Mouse (Mus musculus) MEL (cell line): Measurements from ENCODE around the gene Gm26741. TPM values are rescaled to one million over a fixed set of nuclear protein-coding genes. Genes with fewer than 3 reads are reported as not detected.

Source experiments
- DNase-seq: peaks from one replicate; pipeline ENCODE4 v3.0.0; 2011; ENCODE audit warnings: low read depth, low spot score
- H3K27ac ChIP-seq: 2 replicates; pipeline ENCODE4 v1.5.1; 2012; ENCODE audit warnings: low read depth, mild to moderate bottlenecking, control low read depth, low read length, moderate library complexity; ENCODE audit not compliant: control insufficient read depth
- H3K27me3 ChIP-seq, 2 experiments: fragments of 150-350 bp in 1 of 2; sonication (generic) in 1 of 2; 2 replicates each; pipeline ENCODE4 v1.6.1; 2012; ENCODE audit warnings: low read length in 2 of 2, mild to moderate bottlenecking in 2 of 2, improper control_type of control experiment in 1 of 2, moderate library complexity in 1 of 2; ENCODE audit not compliant: insufficient read depth in 2 of 2, control insufficient read depth in 1 of 2
- H3K36me3 ChIP-seq, 2 experiments: 2 replicates each; pipeline ENCODE4 v1.6.1; 2012 to 2014; ENCODE audit warnings: low read length in 2 of 2, improper control_type of control experiment in 1 of 2, inconsistent platforms in 1 of 2, mild to moderate bottlenecking in 1 of 2; ENCODE audit not compliant: insufficient read depth in 2 of 2, control insufficient read depth in 1 of 2
- H3K4me1 ChIP-seq, 2 experiments: fragments of 150-350 bp in 1 of 2; sonication (generic) in 1 of 2; 2 replicates each; pipeline ENCODE4 v1.6.1; 2012; ENCODE audit warnings: low read length in 2 of 2, improper control_type of control experiment in 1 of 2, mild to moderate bottlenecking in 1 of 2; ENCODE audit not compliant: insufficient read depth in 2 of 2, control insufficient read depth in 1 of 2
- H3K4me3 ChIP-seq, 2 experiments: fragments of 150-350 bp in 1 of 2; sonication (generic) in 1 of 2; 2 replicates each; pipeline ENCODE4 v1.5.1; 2012; ENCODE audit warnings: low read depth in 2 of 2, low read length in 2 of 2, mild to moderate bottlenecking in 2 of 2, moderate library complexity in 2 of 2, control low read depth in 1 of 2, improper control_type of control experiment in 1 of 2; ENCODE audit not compliant: control insufficient read depth in 1 of 2, insufficient read depth in 1 of 2
- H3K79me2 ChIP-seq: 2 replicates; pipeline ENCODE4 v1.6.1; 2012; ENCODE audit warnings: mild to moderate bottlenecking, low read length, moderate library complexity; ENCODE audit not compliant: control insufficient read depth, poor library complexity, insufficient read depth
- H3K9ac ChIP-seq: 2 replicates; pipeline ENCODE4 v1.6.1; 2012; ENCODE audit warnings: low read depth, mild to moderate bottlenecking, control low read depth, low read length, moderate library complexity; ENCODE audit not compliant: control insufficient read depth, poor library complexity, severe bottlenecking
- H3K9me3 ChIP-seq: fragments of 150-350 bp; sonication (generic); replicated peaks from 2 replicates; pipeline ENCODE4 v1.6.1; 2012; ENCODE audit warnings: mild to moderate bottlenecking, low read length, improper control_type of control experiment, moderate library complexity; ENCODE audit not compliant: insufficient read depth
- CHD1 ChIP-seq: IDR thresholded peaks from 2 replicates; pipeline ENCODE4 v1.6.1; 2012; ENCODE audit warnings: low read depth, mild to moderate bottlenecking, inconsistent platforms, low read length, improper control_type of control experiment
- CHD2 ChIP-seq: IDR thresholded peaks from 2 replicates; pipeline ENCODE4 v1.6.1; 2011; ENCODE audit warnings: low read length, improper control_type of control experiment
- E2F4 ChIP-seq: IDR thresholded peaks from 2 replicates; pipeline ENCODE4 v1.6.1; 2011; ENCODE audit warnings: low read depth, low read length, improper control_type of control experiment, borderline replicate concordance
- ETS1 ChIP-seq: IDR thresholded peaks from 2 replicates; pipeline ENCODE4 v1.6.1; 2012; ENCODE audit warnings: low read depth, mild to moderate bottlenecking, inconsistent platforms, low read length, improper control_type of control experiment, moderate library complexity
- GABPA ChIP-seq: IDR thresholded peaks from 2 replicates; pipeline ENCODE4 v1.6.1; 2012; ENCODE audit warnings: low read depth, mild to moderate bottlenecking, inconsistent platforms, low read length, improper control_type of control experiment, moderate library complexity
- GATA1 ChIP-seq: IDR thresholded peaks from 2 replicates; pipeline ENCODE4 v1.6.1; 2011; ENCODE audit warnings: low read depth, low read length, improper control_type of control experiment
- HCFC1 ChIP-seq: IDR thresholded peaks from 2 replicates; pipeline ENCODE4 v1.6.1; 2012; ENCODE audit warnings: low read depth, mild to moderate bottlenecking, inconsistent platforms, low read length, improper control_type of control experiment, moderate library complexity
- JUND ChIP-seq: IDR thresholded peaks from 2 replicates; pipeline ENCODE4 v1.6.1; 2011; ENCODE audit warnings: low read depth, mild to moderate bottlenecking, improper control_type of control experiment, low read length
- MAX ChIP-seq: IDR thresholded peaks from 2 replicates; pipeline ENCODE4 v1.6.1; 2011; ENCODE audit warnings: low read length, improper control_type of control experiment
- MAZ ChIP-seq: IDR thresholded peaks from 2 replicates; pipeline ENCODE4 v1.6.1; 2012; ENCODE audit warnings: low read depth, mild to moderate bottlenecking, inconsistent platforms, low read length, improper control_type of control experiment
- MXI1 ChIP-seq: IDR thresholded peaks from 2 replicates; pipeline ENCODE4 v1.6.1; 2011; ENCODE audit warnings: mild to moderate bottlenecking, low read depth, low read length, improper control_type of control experiment
- MYC ChIP-seq: IDR thresholded peaks from 2 replicates; pipeline ENCODE4 v1.6.1; 2011; ENCODE audit warnings: low read depth, mild to moderate bottlenecking, low read length, improper control_type of control experiment, moderate library complexity
- POLR2A ChIP-seq, 2 experiments: IDR thresholded peaks; 2 replicates each; pipeline ENCODE4 v1.6.1; 2011 to 2012; ENCODE audit warnings: low read length in 2 of 2, mild to moderate bottlenecking in 2 of 2, control low read depth in 1 of 2, improper control_type of control experiment in 1 of 2, low read depth in 1 of 2, moderate library complexity in 1 of 2; ENCODE audit not compliant: control insufficient read depth in 1 of 2, insufficient read depth in 1 of 2, poor library complexity in 1 of 2
- POLR2AphosphoS5 ChIP-seq: IDR thresholded peaks from 2 replicates; pipeline ENCODE4 v1.6.1; 2012; ENCODE audit warnings: low read depth, borderline replicate concordance, mild to moderate bottlenecking, inconsistent platforms, low read length, moderate library complexity, mixed read lengths
- RAD21 ChIP-seq: IDR thresholded peaks from 2 replicates; pipeline ENCODE4 v1.6.1; 2011; ENCODE audit warnings: mild to moderate bottlenecking, low read depth, low read length, improper control_type of control experiment
- SIN3A ChIP-seq: IDR thresholded peaks from 2 replicates; pipeline ENCODE4 v1.6.1; 2012; ENCODE audit warnings: low read length, improper control_type of control experiment, inconsistent platforms
- SMC3 ChIP-seq: IDR thresholded peaks from 2 replicates; pipeline ENCODE4 v1.6.1; 2011; ENCODE audit warnings: low read depth, low read length, improper control_type of control experiment
- TAL1 ChIP-seq: IDR thresholded peaks from 2 replicates; pipeline ENCODE4 v1.6.1; 2012; ENCODE audit warnings: mild to moderate bottlenecking, inconsistent platforms, low read length, moderate library complexity, mixed read lengths
- TBP ChIP-seq: IDR thresholded peaks from 2 replicates; pipeline ENCODE4 v1.8.0; 2011; ENCODE audit warnings: low read depth, low read length, improper control_type of control experiment
- TCF12 ChIP-seq: IDR thresholded peaks from 2 replicates; pipeline ENCODE4 v1.6.1; 2014; ENCODE audit warnings: low read depth, mild to moderate bottlenecking, inconsistent platforms, low read length, improper control_type of control experiment, moderate library complexity
- USF2 ChIP-seq, 2 experiments: IDR thresholded peaks; 2 replicates each; pipeline ENCODE4 v1.6.1; 2011 to 2012; ENCODE audit warnings: improper control_type of control experiment in 2 of 2, low read length in 2 of 2, borderline replicate concordance in 1 of 2, inconsistent platforms in 1 of 2, low read depth in 1 of 2, mild to moderate bottlenecking in 1 of 2; ENCODE audit not compliant: insufficient read depth in 1 of 2
- ZC3H11A ChIP-seq: IDR thresholded peaks from 2 replicates; pipeline ENCODE4 v1.6.1; 2012; ENCODE audit warnings: low read depth, mild to moderate bottlenecking, inconsistent platforms, low read length, improper control_type of control experiment
- ZMIZ1 ChIP-seq: IDR thresholded peaks from 2 replicates; pipeline ENCODE4 v1.6.1; 2012; ENCODE audit warnings: low read depth, mild to moderate bottlenecking, inconsistent platforms, low read length, improper control_type of control experiment, moderate library complexity
- ZNF384 ChIP-seq: IDR thresholded peaks from 2 replicates; pipeline ENCODE4 v1.6.1; 2012; ENCODE audit warnings: low read depth, mild to moderate bottlenecking, inconsistent platforms, low read length, improper control_type of control experiment
- polyA plus RNA-seq, 2 experiments: library from polyadenylated mRNA; stranded (reverse) in 1 of 2; unstranded in 1 of 2; fragments of >175 nt in 1 of 2; fragments of >200 nt in 1 of 2; gene quantifications; 2 replicates each; pipeline versions ENCODE4 v1.2.1 to v1.2.4; 2012; ENCODE audit warnings: low replicate concordance in 2 of 2, low read depth in 1 of 2; ENCODE audit not compliant: insufficient read length in 2 of 2, insufficient read depth in 1 of 2, missing spikeins in 1 of 2
- total RNA-seq: library from RNA; depleted of rRNA; stranded (reverse); fragments of 300-350 nt; gene quantifications from 2 replicates; pipeline ENCODE4 v1.2.3, GENCODE M21; 2012; rRNA removed

Gm26741 gene
- total RNA-seq (not detected in 2 replicates), polyA plus RNA-seq (not detected)

DNA sequence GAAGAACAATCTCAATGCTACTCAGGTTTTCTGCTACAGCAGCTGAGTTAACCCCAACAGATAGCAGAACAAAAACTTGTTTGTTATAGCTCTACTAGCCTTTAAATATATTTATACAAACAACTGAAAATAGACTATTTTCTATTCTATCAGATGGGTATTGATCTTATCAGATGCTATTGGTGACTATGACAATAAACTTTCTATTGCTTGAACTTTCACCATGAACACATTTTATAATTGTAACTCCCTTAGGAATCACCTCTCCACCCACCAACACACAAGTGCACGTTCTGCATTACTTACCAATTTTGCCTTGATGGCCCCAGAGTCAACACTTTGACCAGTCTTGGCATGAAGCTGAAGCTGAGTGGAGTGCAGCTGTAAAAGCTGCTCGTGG lies at the start of gene Gm26741:
Gm26741 (plus strand) TSS at position 301 of the 400 bp plus-strand sequence.
- H3K36me3 ChIP-seq: peaks cover 0 to 2% of the 10 kb centered on the region in 2 experiments; a peak in 2 of 4 replicates
- no peak within 1 kb of the TSS for H3K27ac ChIP-seq
- H3K9me3 ChIP-seq: no peaks in the 10 kb centered on the region
- no peak within 1 kb of the TSS for H3K4me3 ChIP-seq
- no peaks in the 10 kb centered on the region for H3K79me2 ChIP-seq
- no peaks in the 10 kb centered on the region for H3K27me3 ChIP-seq
- no peaks in the 10 kb centered on the region for H3K4me1 ChIP-seq
- no peak for DNase-seq
- no peak for TF ChIP-seq POLR2AphosphoS5
- no peak for TF ChIP-seq ZNF384
- no peak for TF ChIP-seq MAX
- no peak for TF ChIP-seq ZMIZ1
- TF ChIP-seq CHD1: no peak
- TF ChIP-seq MXI1: no peak
- no peak for TF ChIP-seq GATA1
- TF ChIP-seq HCFC1: no peak
- TF ChIP-seq ZC3H11A: no peak
- TF ChIP-seq, all 39 proteins: peak for 0
- no peak within 1 kb of the TSS for H3K9ac ChIP-seq

DNA sequence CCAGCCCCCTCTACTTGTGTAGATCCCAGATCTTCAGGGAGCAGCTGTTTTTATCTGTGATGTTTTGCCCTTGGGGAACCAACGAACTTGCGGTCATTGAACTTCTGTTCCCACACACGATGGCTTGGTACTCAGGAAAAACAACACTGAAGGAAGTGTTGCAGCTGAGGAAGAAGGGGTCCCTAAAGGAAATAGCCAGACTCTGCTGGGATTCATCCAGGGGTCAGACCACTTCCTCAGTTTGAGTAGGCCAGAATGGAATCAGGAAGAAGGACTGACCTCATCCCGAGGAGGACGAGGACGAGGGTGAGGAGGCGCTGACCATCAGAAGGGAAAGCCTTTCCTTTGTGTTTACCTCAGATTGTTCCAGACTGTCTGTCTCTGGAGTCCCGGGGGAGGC lies 49.4 kb upstream of the Gm26741 start:
- Histone ChIP-seq H3K4me3 (no peak overlapping the region), H3K27ac (no peak overlapping the region), H3K27me3 (no peaks in the 10 kb centered on the region), H3K79me2 (no peaks in the 10 kb centered on the region), H3K9ac (no peak overlapping the region), H3K9me3 (no peaks in the 10 kb centered on the region), H3K36me3 (no peaks in the 10 kb centered on the region; a peak in 1 of 4 replicates), H3K4me1 (no peaks in the 10 kb centered on the region)
- DNase-seq: no peak
- TF ChIP-seq POLR2AphosphoS5 (no peak), GATA1 (no peak)

- no peak for DNase-seq
- no peaks in the 10 kb centered on the region for H3K4me1 ChIP-seq
- TF ChIP-seq MYC (no peak), GATA1 (no peak), RAD21 (no peak), TCF12 (no peak), POLR2A (IDR thresholded peaks at IDR 0.05; ENCODE audit: control insufficient read depth in 1 of 2, insufficient read depth in 1 of 2, low read depth in 1 of 2, low read length in 2 of 2, poor library complexity in 1 of 2) (no peak), MAZ (no peak), E2F4 (no peak), SMC3 (no peak), TBP (no peak), TAL1 (no peak), JUND (no peak), CHD1 (no peak), ETS1 (no peak), CHD2 (no peak), GABPA (no peak), SIN3A (no peak), USF2 (IDR thresholded peaks at IDR 0.05; ENCODE audit: borderline replicate concordance in 1 of 2, insufficient read depth in 1 of 2, low read depth in 1 of 2, low read length in 2 of 2) (no peak)
- TF ChIP-seq, all 39 proteins: peak for 0
- H3K4me3 ChIP-seq: no peak overlapping the region
- no peaks in the 10 kb centered on the region for H3K9me3 ChIP-seq
- no peaks in the 10 kb centered on the region for H3K27me3 ChIP-seq
- H3K9ac ChIP-seq: no peak overlapping the region
- H3K27ac ChIP-seq: no peak overlapping the region
- no peaks in the 10 kb centered on the region for H3K36me3 ChIP-seq
- H3K79me2 ChIP-seq: no peaks in the 10 kb centered on the region
These were observed 38.9 kb upstream of the Gm26741 start for GRCm38 (mm10) chr10:52319506-52320286.
